Mouse (Mus musculus) megakaryocyte, embryonic 14.5 days (primary cell): ENCODE measurements around the gene Ano6. TPM values are rescaled to one million over a fixed set of nuclear protein-coding genes. Genes with fewer than 3 reads are reported as not detected.

Experiments
- H3K27me3 ChIP-seq: replicated peaks from 2 replicates; pipeline ENCODE3; 2012; ENCODE audit warnings: inconsistent platforms
- H3K36me3 ChIP-seq: replicated peaks from 2 replicates; pipeline ENCODE3; 2012; ENCODE audit warnings: low read length, inconsistent platforms, mixed read lengths
- H3K4me1 ChIP-seq: 2 replicates; pipeline ENCODE4 v1.6.1; 2012; ENCODE audit warnings: inconsistent platforms
- H3K4me3 ChIP-seq: replicated peaks from 2 replicates; pipeline ENCODE3; 2012; ENCODE audit warnings: moderate library complexity, mild to moderate bottlenecking, inconsistent platforms
- H3K9me3 ChIP-seq: 2 replicates; pipeline ENCODE4 v1.6.1; 2012; ENCODE audit warnings: inconsistent platforms
- FLI1 ChIP-seq: IDR thresholded peaks from 2 replicates; pipeline ENCODE4 v1.6.1; 2012; ENCODE audit warnings: low read length, inconsistent platforms, mixed read lengths
- GATA1 ChIP-seq: IDR thresholded peaks from 3 replicates; pipeline ENCODE4 v1.6.1; 2012; ENCODE audit warnings: mixed read lengths, low read length, inconsistent platforms, borderline replicate concordance
- polyA plus RNA-seq: library from polyadenylated mRNA; stranded (reverse); fragments of >175 nt; gene quantifications from 2 replicates; pipeline ENCODE4 v1.2.3, GENCODE M21; 2012; ENCODE audit warnings: low replicate concordance; ENCODE audit not compliant: insufficient read depth

Ano6 gene
- polyA plus RNA-seq, 1 experiment, result 10.3 TPM

- H3K9me3 ChIP-seq, result no peaks in the 10 kb centered on the region
- peaks cover 59% of the 10 kb centered on the region for H3K36me3 ChIP-seq
- peaks cover 87% of the 10 kb centered on the region for H3K4me1 ChIP-seq
- H3K4me3 ChIP-seq, result peak overlapping the region; percentile 24
- H3K27me3 ChIP-seq, result no peaks in the 10 kb centered on the region
- TF ChIP-seq FLI1 (no peak), GATA1 (no peak)
Measured at GRCm38 (mm10) chr15:95848493-95849064, 57.9 kb downstream of the Ano6 start.

GRCm38 (mm10) chr15:95849513-95850411 lies 59.1 kb downstream of the Ano6 start:
- peak overlapping the region; percentile 65 for H3K4me3 ChIP-seq
- H3K4me1 ChIP-seq, result peaks cover 79% of the 10 kb centered on the region
- H3K9me3 ChIP-seq, result no peaks in the 10 kb centered on the region
- no peaks in the 10 kb centered on the region for H3K27me3 ChIP-seq
- TF ChIP-seq FLI1, result no peak
- TF ChIP-seq GATA1, result no peak
- H3K36me3 ChIP-seq, result peaks cover 59% of the 10 kb centered on the region

- H3K27me3 ChIP-seq, result no peaks in the 10 kb centered on the region
- H3K4me3 ChIP-seq, result no peak overlapping the region
- peaks cover 64% of the 10 kb centered on the region for H3K36me3 ChIP-seq
- TF ChIP-seq GATA1, result no peak
- TF ChIP-seq FLI1, result no peak
- no peaks in the 10 kb centered on the region for H3K9me3 ChIP-seq
- H3K4me1 ChIP-seq, result peaks cover 79% of the 10 kb centered on the region
Measured at GRCm38 (mm10) chr15:95850546-95850945, 59.9 kb downstream of the Ano6 start.

- Histone ChIP-seq H3K27me3 (no peaks in the 10 kb centered on the region), H3K9me3 (no peaks in the 10 kb centered on the region), H3K4me1 (peaks cover 74% of the 10 kb centered on the region), H3K4me3 (no peak overlapping the region), H3K36me3 (peaks cover 69% of the 10 kb centered on the region)
- TF ChIP-seq FLI1, result no peak
- no peak for TF ChIP-seq GATA1
Measured at GRCm38 (mm10) chr15:95855051-95855844, 64.6 kb downstream of the Ano6 start.

GRCm38 (mm10) chr15:95855953-95856352 lies 65.3 kb downstream of the Ano6 start:
- Histone ChIP-seq H3K9me3 (no peaks in the 10 kb centered on the region), H3K4me3 (no peak overlapping the region), H3K36me3 (peaks cover 70% of the 10 kb centered on the region), H3K4me1 (peaks cover 70% of the 10 kb centered on the region), H3K27me3 (no peaks in the 10 kb centered on the region)
- TF ChIP-seq GATA1 (no peak), FLI1 (no peak)

- Histone ChIP-seq H3K27me3 (no peaks in the 10 kb centered on the region), H3K36me3 (peaks cover 71% of the 10 kb centered on the region), H3K4me1 (peaks cover 70% of the 10 kb centered on the region), H3K9me3 (no peaks in the 10 kb centered on the region), H3K4me3 (no peak overlapping the region)
- no peak for TF ChIP-seq FLI1
- no peak for TF ChIP-seq GATA1
Measured at GRCm38 (mm10) chr15:95856684-95857595, 66.3 kb downstream of the Ano6 start.

- Histone ChIP-seq H3K4me1 (peaks cover 71% of the 10 kb centered on the region), H3K27me3 (no peaks in the 10 kb centered on the region), H3K36me3 (peaks cover 83% of the 10 kb centered on the region), H3K9me3 (no peaks in the 10 kb centered on the region), H3K4me3 (peak overlapping the region; percentile 42)
- TF ChIP-seq FLI1, result no peak
- no peak for TF ChIP-seq GATA1
Measured at GRCm38 (mm10) chr15:95858876-95859655, 68.4 kb downstream of the Ano6 start.

GRCm38 (mm10) chr15:95863865-95864660 lies 73.4 kb downstream of the Ano6 start:
- Histone ChIP-seq H3K9me3 (no peaks in the 10 kb centered on the region), H3K4me1 (peaks cover 60% of the 10 kb centered on the region), H3K4me3 (no peak overlapping the region), H3K36me3 (peaks cover 80% of the 10 kb centered on the region), H3K27me3 (no peaks in the 10 kb centered on the region)
- TF ChIP-seq GATA1 (no peak), FLI1 (no peak)
